Mouse (Mus musculus) cortical plate, adult 2 months (tissue): ENCODE results near the gene Otc.

Experiments used
- CTCF ChIP-seq: fragments of 200-500 bp; IDR thresholded peaks from 2 replicates; pipeline ENCODE4 v1.5.1; 2011; ENCODE audit warnings: mild to moderate bottlenecking, control low read depth, low read length; ENCODE audit not compliant: insufficient read depth; ENCODE audit errors: extremely low read depth
- POLR2A ChIP-seq: fragments of 200-500 bp; IDR thresholded peaks from 2 replicates; pipeline ENCODE4 v1.6.1; 2011; ENCODE audit warnings: mild to moderate bottlenecking, low read length, control low read depth; ENCODE audit not compliant: insufficient read depth; ENCODE audit errors: extremely low read depth

DNA sequence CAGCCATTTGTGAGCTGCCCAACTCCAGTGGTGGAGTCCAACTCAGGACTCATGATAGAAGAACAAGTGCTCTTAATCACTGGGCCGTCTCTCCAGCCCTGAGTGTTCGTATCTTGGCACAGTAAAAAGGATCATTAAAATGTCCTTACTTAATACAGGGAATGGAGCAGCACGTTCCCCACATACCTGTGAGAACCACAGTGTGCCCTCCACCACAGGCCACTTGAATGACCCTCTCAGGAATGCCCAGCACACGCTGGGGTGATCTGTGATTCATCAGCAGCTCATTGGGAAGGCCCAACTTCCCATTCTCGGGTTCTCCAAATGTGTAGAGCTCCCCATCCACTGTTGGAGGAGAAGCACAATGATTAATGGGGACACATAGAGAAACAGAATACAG lies 46.2 kb upstream of the Otc start:
- no peak for TF ChIP-seq CTCF
- TF ChIP-seq POLR2A, result no peak
